Mouse (Mus musculus) cerebellum, adult 9-10 months (tissue): Measurements from ENCODE around the gene Snrpd3.
"Not testable (repeated sequence)": the region's sequence is repeated elsewhere in the genome, so short reads cannot be mapped to it uniquely, and the experiment has no call there.

Source experiments
- DNase-seq: peaks from one replicate; pipeline ENCODE4 v3.0.0; 2022

The Snrpd3 gene

DNA sequence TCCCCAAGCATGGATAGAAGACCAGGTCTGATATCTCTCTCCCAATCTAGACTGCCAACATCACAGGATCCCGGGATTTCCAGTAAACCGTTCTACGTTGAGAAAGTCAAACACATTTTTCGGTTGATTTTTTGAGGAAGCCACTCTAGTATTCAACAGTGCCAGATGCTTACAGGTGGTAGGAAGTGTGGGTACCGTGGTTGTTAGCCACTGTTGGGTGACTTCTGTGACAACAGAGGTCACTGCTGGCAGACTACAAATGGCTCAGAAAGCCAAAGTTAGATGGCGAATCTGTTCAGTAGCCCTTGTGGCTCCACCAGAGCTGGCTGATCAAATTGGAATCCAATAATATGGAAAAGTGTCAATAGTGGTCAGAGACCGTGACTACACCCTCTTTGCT is 13.7 kb upstream of the Snrpd3 start:
- DNase-seq: no peak

DNA sequence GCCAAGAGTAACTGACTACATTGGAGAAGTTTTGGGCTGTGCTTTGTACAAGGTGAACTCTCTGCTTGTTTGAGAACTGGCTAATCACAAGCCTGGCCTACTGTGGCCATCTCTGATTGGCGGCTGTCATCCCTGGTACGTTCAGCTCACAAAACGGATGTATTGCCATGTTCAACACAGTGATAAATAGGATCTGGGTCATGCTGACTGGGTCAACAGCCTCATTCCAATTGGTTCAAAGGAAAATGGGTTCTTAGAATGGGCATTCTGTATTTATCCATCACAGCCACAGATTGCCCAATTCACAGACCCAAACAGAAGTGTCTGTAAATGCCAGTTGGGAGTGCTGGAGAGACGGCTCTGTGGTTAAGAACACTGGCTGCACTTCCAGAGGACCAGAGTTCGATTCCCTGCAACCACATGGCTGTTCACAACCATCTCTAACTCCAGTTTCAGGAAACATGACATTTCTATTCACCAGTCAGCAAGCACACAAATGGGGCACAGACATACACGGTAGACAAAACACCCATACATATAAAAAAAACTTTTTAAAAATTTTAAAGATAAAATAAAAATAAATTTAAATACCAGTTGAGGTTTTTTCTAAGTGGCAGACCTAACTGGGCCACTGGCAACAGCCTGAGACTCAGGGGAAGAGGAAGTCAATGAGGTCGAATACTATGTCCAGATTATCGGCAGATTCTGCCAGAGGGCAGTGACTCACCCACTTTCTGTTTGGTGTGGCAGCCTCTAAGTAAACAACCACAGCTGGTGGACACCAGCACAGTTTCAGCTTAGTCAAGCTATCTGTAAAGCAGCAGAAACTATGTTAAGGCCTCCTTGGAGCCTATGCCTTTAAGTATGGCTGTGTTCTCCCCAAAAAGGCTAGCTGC is 12.9 kb upstream of the Snrpd3 start:
- no peak for DNase-seq

DNA sequence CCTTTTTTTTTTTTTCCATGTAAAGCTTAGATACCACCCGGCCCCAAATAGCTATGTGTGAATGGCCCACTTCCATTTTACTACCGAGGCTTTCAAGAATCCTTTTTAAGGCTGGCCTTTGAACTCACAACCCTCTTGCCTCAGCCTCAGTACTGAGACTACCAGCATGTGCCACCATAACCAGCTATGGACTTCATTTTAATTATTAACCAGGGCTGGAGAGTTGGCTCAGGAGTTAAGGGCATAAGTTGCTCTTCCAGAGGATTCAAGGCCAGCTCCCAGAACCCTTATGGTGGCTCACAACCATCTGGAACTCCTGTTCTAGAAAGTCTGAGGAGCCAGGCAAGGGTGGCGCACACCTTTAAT is 12.2 kb upstream of the Snrpd3 start:
- no peak for DNase-seq

DNA sequence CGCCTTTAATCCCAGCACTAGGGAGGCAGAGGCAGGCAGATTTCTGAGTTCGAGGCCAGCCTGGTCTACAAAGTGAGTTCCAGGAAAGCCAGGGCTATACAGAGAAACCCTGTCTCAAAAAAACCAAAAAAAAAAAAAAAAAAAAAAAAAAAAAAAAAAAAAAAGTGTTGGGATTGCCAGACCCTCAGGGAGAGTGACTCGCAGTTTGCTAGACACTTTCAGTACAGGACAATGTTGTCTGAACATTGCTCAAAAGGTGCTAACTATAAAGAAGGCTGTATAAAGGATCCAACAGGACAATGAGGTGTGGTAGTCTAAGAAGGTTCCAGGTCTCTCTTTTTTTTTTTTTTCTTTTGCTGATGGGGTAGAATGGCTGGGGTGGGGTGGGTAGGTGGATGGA is 11.4 kb upstream of the Snrpd3 start:
- not testable (repeated sequence) for DNase-seq

DNA sequence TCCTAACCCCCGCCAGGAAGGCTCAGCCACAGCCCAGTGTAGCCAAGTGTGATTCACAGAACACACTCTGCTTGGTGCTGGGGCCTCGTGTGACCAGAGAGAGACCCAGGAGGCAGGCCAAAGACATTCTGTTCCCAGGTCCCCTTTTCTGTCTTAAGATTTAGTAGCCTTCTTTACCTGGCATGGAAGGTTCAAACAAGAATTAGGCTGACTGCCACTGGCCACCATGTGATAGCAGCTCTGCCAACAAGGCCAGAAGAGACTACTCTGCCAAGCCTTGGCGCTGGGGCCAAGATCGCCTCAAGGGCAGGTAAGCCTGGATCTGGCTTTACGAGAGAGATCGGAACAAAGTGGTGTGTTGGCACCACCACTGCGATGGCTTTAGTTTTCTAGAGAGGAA is 6.9 kb upstream of the Snrpd3 start:
- DNase-seq: peak; percentile 77

DNA sequence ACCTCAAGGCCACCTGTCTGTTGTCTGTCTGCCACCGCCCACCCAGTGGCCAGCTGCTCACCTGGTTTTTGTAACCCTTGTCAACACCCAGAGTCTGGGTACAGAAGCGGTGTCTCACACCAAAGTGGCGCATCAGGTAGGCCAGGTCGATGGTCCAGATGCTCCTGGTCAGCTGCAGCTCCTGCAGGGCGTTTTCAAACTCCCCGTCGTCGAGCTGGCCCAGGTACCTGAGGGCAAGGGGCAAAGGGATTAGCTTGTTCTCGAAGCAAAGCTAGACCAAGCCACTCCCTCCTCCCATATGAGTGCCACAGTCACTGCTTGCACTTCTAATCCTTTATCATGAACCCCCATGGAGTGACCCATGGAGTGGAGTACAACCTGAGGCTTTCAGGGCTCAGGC is 6.3 kb upstream of the Snrpd3 start:
- DNase-seq: no peak

DNA sequence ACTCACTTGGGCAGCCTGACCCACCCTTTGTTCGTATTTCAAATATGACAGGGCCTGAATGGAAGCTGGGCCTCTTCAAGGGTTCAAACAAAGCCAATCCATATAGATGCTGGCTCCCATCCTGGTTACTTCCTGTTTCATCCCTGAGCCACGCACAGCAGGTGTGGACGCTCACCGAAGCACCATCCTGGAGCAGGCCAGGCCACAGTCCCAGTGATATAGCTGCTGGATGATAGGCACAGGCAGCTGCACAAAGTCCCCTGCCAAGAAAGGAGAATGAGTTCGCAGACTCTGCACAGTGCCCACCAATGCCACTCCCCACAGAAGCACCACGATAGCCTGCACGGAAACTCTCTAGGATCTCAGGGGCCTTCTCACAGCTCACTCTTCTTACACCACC is 5.5 kb upstream of the Snrpd3 start:
- no peak for DNase-seq

DNA sequence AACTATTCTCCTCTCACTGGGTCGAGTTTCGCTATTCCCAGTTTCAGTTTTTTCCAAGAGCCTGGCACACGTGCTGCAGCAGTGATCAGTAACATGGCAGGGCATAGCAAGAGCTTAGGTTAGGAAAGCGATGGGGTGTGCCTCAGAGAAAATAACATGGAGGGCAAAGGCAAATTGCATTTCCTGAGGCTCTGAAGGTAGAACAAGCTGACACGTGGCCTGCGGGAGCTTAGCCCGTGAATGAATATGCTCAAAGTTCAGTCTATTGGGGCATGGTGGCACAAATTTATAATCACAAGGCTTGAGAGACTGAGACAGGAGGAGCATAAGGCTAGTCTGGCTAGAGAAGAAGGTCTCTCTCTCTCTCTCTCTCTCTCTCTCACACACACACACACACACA is 4.6 kb upstream of the Snrpd3 start:
- DNase-seq: no peak

DNA sequence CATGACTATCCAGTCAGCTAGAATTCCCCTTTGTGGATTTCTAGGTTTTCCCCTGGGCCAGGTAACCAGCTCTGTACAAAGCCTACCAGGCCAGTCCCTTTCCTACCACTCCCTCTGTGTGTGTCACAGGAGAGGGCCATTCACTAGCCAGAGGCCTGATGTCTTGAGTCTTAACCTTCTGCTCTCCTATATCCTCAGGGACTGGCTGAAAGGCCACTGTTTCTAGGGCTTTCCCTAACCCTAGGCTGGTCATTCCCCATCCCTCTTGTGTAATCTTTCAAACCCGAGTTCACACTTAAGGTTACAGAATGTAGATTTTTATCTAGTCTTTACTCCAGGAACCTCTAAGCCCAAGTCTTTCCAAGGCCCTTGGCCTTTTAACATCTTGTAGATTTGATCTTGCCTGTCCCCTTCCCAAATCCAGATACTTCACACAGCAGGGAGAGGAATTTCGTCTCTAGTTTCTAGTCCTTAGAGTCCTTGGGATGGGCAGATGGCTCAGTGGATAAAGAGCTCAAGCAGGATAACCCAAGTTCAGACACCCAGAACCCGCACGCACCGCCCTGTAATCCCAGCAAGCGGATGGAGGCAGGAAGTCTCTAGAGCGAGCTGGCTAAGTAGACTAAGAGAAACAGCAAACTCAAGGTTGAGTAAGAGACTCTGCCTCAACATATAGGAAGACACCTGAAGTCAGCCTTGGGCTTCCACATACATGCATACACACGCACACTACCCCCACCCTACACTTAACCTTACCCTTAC is 3.9 kb upstream of the Snrpd3 start:
- DNase-seq: no peak

DNA sequence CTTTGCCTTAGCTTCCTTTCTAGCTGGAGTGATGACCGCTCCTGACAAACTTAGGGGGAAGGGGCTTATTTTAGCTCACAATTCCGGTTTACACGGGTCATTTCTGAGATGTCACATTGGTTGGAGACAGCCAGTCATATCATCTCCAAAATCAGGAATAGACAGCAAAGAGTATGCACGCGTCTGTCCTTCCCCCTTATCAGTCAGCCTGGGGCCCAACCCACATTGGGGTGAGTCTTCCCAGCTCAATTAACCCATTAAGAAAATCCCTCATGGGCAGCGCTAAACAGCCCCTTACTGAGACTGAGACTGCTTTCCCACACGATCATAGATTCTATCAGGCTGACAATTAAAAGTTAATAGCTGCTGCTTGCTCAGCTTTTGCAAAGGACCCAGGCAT is 3.0 kb upstream of the Snrpd3 start:
- DNase-seq: no peak

DNA sequence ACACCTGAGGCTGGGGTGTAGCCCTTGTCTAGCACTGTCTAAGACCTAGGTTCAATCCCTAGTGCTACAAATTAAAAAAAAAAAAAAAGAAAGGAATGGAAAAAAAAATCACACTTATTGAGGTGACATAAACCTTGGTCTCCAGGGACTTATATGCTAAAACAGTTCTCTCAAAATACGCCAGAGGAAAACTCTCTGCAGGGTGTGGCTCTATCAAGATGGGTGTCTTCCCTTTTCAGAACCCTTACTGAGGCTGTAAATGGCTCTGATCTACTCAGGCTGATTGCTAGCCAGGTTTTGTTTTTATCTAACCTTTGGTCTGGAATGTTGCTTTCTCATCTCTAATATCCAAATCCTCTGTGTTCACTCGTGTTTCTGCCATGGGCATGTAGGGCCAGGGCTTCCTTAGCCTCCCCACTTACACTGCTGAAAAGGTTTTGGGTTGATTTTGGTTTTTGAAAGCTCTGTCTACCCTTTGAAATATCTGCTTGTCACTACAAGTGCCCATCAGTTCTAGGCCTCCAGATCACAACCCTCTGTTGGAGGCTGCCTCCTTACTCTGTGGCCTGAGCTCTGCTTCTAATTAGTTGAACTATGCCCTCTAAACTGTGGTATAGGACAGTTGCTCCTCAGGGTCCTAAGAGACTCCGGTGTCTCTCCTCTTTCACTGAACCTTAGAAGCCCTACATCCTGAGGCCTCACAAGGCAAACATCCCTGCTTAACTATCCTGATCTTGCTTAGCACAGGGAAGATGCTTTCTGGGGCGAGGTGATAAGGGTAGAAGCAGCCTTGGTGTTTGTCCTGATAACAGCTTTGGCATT is 1.9 kb upstream of the Snrpd3 start:
- no peak for DNase-seq

DNA sequence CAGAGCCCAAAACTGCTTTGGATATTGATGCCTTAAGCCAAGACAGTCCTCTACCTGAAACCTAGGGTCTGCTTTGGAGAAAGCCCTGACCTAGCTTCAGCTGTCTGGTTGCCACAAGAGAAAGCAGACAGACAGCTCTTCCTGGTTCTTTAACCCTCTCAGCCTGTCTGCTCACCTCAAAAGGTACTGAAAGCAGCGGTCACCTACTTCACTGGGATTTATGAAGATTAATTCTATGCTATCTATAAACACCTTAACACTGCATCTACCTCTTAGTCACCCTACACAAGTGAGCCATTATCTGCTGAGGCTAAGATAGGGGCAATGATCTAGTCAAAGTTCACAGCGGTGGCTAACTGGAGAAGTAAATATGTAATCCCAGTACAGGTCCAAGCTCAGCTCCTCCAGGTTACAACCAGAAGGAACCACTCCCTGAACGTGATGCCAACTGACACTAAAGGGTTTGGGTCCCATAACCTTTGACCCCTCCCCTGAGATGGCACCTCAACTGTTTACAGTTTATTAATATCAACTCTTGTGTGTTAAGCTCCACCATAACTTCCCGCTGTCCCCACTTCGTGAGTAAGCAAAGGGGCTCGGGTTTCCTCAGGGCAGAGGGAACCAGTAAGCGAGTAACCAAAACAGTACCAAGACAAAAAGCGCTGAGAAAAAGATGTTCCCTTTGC is 1.2 kb upstream of the Snrpd3 start:
- peak; percentile 69 for DNase-seq

DNA sequence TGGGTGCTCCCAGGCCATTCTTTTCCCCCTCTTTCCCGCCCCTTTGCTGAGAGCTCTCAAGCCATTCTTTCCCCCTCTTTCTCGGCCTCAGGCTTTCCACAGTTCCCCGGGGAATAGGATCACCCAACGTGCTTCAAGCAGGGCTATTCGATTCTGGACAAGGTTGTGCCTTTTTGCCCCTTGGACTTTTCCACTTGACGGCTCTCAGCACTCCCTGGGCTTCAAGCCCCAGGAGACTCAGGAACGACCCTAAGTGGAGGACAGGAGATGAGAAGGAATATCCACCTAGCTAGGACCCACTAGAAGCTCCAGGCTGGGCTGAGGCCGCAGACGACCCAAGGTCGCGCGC is 653 bp upstream of the Snrpd3 start:
- DNase-seq: no peak

DNA sequence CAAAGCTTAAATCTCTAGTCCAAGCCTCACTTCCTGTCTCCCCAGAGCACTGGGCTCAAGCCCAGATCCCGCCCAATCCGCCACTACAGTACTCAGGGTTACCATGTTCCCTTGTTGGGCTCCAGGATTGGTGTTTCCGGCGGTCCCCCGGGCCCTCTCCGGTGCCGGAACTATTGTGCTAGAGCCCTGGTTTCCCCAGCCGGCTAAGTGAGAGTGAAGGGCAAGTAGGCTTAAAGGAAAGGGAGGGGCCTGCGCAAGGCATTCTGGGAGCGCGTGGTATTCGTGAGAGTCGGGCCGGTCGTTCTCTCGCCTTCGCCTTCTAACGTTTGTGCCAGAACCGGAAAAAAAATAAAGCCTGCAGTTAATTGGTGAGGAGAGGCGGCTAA is 400 bp downstream of the Snrpd3 start, which contains the start of gene Gucd1:
Gucd1 (minus strand) TSS at position 215 of the 386 bp plus-strand sequence.
- DNase-seq: peak; percentile 99

DNA sequence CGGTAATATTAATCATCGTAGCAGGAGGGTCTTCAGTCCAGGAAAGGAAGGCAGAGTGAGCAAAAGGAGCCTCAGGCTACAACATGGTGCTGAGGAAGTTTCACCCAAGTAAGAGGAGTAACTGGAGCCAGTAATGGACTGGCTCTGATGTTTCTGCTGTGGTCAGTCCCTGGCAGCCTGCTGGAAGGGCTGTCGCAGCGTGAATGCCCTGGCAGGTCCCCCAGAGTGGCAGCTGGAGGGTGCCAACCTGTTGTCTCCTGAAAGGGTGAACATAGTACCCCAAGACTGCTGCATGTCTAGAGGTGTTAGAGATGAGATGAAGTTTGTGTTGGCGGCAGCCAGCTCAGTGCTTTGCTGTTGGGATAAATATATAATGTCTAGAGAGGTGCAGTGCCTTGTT is 3.2 kb downstream of the Snrpd3 start:
- DNase-seq: no peak

DNA sequence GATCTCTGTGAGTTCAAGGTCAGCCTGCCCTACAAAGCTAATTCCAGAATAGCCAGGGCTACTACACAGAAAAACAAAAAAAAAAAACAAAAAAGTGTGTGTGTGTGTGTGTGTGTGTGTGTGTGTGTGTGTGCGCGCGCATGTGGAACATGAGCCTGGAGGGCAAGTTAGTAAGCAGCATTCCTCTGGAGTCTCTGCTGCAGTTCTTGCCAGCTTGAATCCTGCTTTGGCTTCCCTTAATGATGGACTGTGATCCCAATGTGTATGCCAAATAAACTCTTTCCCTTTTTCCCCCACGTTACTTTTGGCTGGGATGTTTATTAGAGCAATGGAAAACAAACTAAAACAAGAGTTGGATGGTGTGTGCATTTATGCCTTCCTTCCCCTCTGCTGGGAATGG is 4.3 kb downstream of the Snrpd3 start:
- DNase-seq: no peak

DNA sequence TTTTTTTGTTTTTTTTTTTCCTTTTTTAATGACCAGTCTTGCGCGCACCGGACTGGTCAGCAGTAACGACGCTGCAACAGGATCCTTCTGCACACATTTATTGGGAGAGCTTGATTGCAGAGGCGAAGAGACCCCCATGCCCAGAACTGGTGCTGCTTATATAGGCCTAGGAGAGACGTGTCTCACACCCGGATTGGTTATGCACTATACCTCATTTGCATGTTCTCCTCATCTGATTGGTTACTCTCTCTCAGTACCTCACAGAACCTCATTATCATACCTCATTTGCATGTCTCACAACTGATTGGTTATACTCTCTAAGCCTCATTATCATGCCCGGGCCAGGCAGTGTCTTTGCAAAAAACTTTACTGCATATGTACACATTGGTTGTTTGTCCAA is 8.1 kb downstream of the Snrpd3 start:
- not testable (repeated sequence) for DNase-seq

DNA sequence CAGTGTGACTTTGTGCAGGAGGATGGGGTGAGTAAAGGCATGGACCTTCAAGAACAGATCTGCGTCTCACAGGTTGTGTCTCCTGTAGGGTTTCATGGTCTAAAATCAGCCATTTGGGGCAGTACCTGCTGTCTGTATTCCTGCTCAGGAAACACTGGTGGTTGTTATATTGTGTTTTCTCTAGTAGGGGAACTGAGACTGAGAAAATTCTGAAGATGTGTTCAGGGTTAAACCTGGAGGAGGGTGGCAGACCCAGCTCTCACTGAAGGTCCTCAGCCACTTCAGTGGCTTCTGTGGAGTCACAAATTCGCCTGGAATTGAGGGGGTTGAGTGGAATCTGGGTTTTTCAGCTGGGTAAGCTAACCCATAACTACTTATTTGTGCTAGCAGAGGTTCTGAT is 13.0 kb downstream of the Snrpd3 start:
- no peak for DNase-seq

DNA sequence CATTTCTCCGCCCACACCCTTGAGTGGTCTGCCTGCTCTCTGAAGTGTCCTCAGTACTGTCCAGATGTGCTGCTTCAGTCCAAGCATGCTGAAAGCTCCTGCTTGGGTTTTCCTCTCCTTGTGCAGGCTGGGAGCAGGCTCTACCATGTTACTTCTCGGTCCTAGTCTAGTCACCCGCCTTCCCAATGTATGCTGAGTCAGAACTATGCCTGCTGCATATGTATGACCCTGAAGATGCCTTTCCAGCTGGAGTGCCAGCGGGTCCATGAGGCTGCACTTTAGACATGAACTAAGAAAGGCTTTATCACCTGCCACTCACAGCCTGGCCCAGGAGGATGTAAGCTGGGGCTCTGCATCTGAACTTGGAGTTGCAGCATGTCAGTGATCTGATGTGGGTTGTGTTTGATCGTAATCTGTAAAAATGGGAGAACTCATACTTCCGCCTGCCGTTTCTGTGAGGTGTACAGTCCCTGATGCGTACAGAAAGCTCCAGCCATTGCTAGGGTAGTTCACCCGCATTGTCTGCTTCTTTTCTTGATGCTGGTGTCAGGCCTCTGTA is 14.3 kb downstream of the Snrpd3 start:
- no peak for DNase-seq

DNA sequence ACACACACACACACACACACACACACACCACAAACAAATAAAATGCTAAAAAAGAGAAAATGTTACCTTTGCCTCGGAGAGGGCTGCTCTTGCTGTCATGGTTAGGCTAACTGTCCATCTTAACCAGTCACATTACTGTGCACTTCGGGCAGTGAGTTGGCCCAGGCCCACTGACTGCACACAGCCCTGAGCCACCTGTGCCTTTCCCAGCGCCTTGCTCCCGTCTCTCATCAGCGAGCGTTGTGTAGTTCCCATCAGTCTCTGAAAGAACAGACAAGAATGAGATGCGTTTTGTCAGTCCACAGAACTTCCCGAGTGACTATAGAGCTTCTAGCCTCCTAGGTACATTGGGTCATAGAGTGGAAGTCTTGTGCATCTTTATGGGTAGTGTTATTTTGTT is 16.9 kb downstream of the Snrpd3 start:
- DNase-seq: no peak

DNA sequence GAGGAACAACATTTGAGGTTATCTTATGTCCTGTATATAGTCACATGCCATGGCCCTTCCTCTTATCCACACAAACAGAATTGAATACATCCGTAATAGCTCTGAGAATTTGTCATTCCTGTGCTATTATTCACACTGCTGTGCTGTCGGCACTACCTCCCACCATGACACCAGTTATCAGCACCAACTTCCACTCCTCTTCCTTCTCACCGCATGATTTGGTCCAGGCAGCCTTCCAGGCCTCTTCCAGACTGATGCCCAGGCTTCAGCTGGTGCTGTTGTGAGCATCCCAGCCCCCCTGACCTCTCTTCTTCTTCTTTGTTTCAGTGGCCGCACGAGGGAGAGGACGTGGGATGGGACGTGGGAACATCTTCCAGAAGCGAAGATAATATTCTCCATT is 17.6 kb downstream of the Snrpd3 start:
- DNase-seq: no peak

DNA sequence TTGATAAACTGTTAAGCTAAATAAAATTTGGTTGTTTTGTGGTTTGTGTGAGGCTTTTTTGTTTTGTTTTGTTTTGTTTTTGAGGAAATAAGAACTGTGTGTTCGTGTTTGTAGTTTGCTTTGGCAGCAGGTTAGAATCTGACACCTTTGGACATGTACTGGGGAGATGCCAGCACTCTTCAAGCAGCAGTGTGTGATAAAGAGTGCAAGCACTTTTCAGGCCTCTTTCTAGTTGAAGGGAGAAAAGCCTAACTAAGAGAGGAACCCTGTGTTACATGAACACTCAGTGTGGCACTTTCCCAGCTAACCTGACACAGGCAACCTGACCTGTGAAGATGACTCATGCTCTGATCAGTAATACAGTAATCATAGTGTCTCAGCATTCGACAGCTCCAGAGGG is 18.1 kb downstream of the Snrpd3 start:
- no peak for DNase-seq

DNA sequence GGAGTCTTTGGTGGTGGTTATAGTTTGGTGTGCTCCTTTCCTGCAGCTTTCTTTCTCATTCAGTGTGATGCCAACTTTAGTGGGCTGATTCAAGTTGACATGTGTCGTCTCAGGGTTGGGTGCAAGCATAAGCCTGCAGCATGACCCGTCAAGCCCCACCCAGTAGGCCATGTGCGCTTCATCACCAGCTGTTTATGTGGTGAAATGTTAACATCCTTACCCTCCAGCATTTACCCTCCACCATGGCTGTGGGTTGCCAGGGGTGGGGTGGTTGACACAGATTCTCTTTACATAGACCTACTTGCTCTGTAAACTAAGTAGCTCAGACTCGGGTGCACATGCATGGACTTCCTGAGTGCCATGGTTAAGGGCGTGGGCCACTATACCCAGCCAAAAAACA is 18.8 kb downstream of the Snrpd3 start:
- DNase-seq: no peak
